Mouse (Mus musculus) MEL (cell line): ENCODE results near the gene Gm9964. TPM values are rescaled to one million over a fixed set of nuclear protein-coding genes. Genes with fewer than 3 reads are reported as not detected.

ENCODE experiments used
- DNase-seq: peaks from one replicate; pipeline ENCODE4 v3.0.0; 2011; ENCODE audit warnings: low read depth, low spot score
- H3K27ac ChIP-seq: 2 replicates; pipeline ENCODE4 v1.5.1; 2012; ENCODE audit warnings: low read depth, mild to moderate bottlenecking, control low read depth, low read length, moderate library complexity; ENCODE audit not compliant: control insufficient read depth
- H3K27me3 ChIP-seq, 2 experiments: fragments of 150-350 bp in 1 of 2; sonication (generic) in 1 of 2; 2 replicates each; pipeline ENCODE4 v1.6.1; 2012; ENCODE audit warnings: low read length in 2 of 2, mild to moderate bottlenecking in 2 of 2, improper control_type of control experiment in 1 of 2, moderate library complexity in 1 of 2; ENCODE audit not compliant: insufficient read depth in 2 of 2, control insufficient read depth in 1 of 2
- H3K36me3 ChIP-seq, 2 experiments: 2 replicates each; pipeline ENCODE4 v1.6.1; 2012 to 2014; ENCODE audit warnings: low read length in 2 of 2, improper control_type of control experiment in 1 of 2, inconsistent platforms in 1 of 2, mild to moderate bottlenecking in 1 of 2; ENCODE audit not compliant: insufficient read depth in 2 of 2, control insufficient read depth in 1 of 2
- H3K4me1 ChIP-seq, 2 experiments: fragments of 150-350 bp in 1 of 2; sonication (generic) in 1 of 2; 2 replicates each; pipeline ENCODE4 v1.6.1; 2012; ENCODE audit warnings: low read length in 2 of 2, improper control_type of control experiment in 1 of 2, mild to moderate bottlenecking in 1 of 2; ENCODE audit not compliant: insufficient read depth in 2 of 2, control insufficient read depth in 1 of 2
- H3K4me3 ChIP-seq, 2 experiments: fragments of 150-350 bp in 1 of 2; sonication (generic) in 1 of 2; 2 replicates each; pipeline ENCODE4 v1.5.1; 2012; ENCODE audit warnings: low read depth in 2 of 2, low read length in 2 of 2, mild to moderate bottlenecking in 2 of 2, moderate library complexity in 2 of 2, control low read depth in 1 of 2, improper control_type of control experiment in 1 of 2; ENCODE audit not compliant: control insufficient read depth in 1 of 2, insufficient read depth in 1 of 2
- H3K79me2 ChIP-seq: 2 replicates; pipeline ENCODE4 v1.6.1; 2012; ENCODE audit warnings: mild to moderate bottlenecking, low read length, moderate library complexity; ENCODE audit not compliant: control insufficient read depth, poor library complexity, insufficient read depth
- H3K9ac ChIP-seq: 2 replicates; pipeline ENCODE4 v1.6.1; 2012; ENCODE audit warnings: low read depth, mild to moderate bottlenecking, control low read depth, low read length, moderate library complexity; ENCODE audit not compliant: control insufficient read depth, poor library complexity, severe bottlenecking
- H3K9me3 ChIP-seq: fragments of 150-350 bp; sonication (generic); replicated peaks from 2 replicates; pipeline ENCODE4 v1.6.1; 2012; ENCODE audit warnings: mild to moderate bottlenecking, low read length, improper control_type of control experiment, moderate library complexity; ENCODE audit not compliant: insufficient read depth
- BHLHE40 ChIP-seq: IDR thresholded peaks from 2 replicates; pipeline ENCODE4 v1.6.1; 2012; ENCODE audit warnings: low read depth, mild to moderate bottlenecking, inconsistent platforms, low read length, improper control_type of control experiment, borderline replicate concordance
- CHD1 ChIP-seq: IDR thresholded peaks from 2 replicates; pipeline ENCODE4 v1.6.1; 2012; ENCODE audit warnings: low read depth, mild to moderate bottlenecking, inconsistent platforms, low read length, improper control_type of control experiment
- CHD2 ChIP-seq: IDR thresholded peaks from 2 replicates; pipeline ENCODE4 v1.6.1; 2011; ENCODE audit warnings: low read length, improper control_type of control experiment
- CTCF ChIP-seq, 3 experiments: IDR thresholded peaks in 2 of 3; conservative IDR thresholded peaks in 1 of 3; 2 replicates each; pipeline ENCODE4 v1.5.1; 2011 to 2012; ENCODE audit warnings: low read length in 3 of 3, low read depth in 2 of 3, mild to moderate bottlenecking in 2 of 3, improper control_type of control experiment in 1 of 3, inconsistent platforms in 1 of 3, mixed read lengths in 1 of 3, moderate library complexity in 1 of 3; ENCODE audit not compliant: control insufficient read depth in 1 of 3, insufficient read depth in 1 of 3, poor library complexity in 1 of 3, severe bottlenecking in 1 of 3
- E2F4 ChIP-seq: IDR thresholded peaks from 2 replicates; pipeline ENCODE4 v1.6.1; 2011; ENCODE audit warnings: low read depth, low read length, improper control_type of control experiment, borderline replicate concordance
- ELF1 ChIP-seq: IDR thresholded peaks from 2 replicates; pipeline ENCODE4 v1.6.1; 2014; ENCODE audit warnings: low read depth, mild to moderate bottlenecking, inconsistent platforms, low read length, improper control_type of control experiment, moderate library complexity
- GABPA ChIP-seq: IDR thresholded peaks from 2 replicates; pipeline ENCODE4 v1.6.1; 2012; ENCODE audit warnings: low read depth, mild to moderate bottlenecking, inconsistent platforms, low read length, improper control_type of control experiment, moderate library complexity
- HCFC1 ChIP-seq: IDR thresholded peaks from 2 replicates; pipeline ENCODE4 v1.6.1; 2012; ENCODE audit warnings: low read depth, mild to moderate bottlenecking, inconsistent platforms, low read length, improper control_type of control experiment, moderate library complexity
- JUND ChIP-seq: IDR thresholded peaks from 2 replicates; pipeline ENCODE4 v1.6.1; 2011; ENCODE audit warnings: low read depth, mild to moderate bottlenecking, improper control_type of control experiment, low read length
- KAT2A ChIP-seq: conservative IDR thresholded peaks from 2 replicates; pipeline ENCODE4 v1.6.1; 2012; ENCODE audit warnings: low read depth, low read length, improper control_type of control experiment, inconsistent platforms
- MAFK ChIP-seq: IDR thresholded peaks from 2 replicates; pipeline ENCODE4 v1.6.1; 2011; ENCODE audit warnings: low read depth, mild to moderate bottlenecking, low read length, improper control_type of control experiment, borderline replicate concordance
- MAZ ChIP-seq: IDR thresholded peaks from 2 replicates; pipeline ENCODE4 v1.6.1; 2012; ENCODE audit warnings: low read depth, mild to moderate bottlenecking, inconsistent platforms, low read length, improper control_type of control experiment
- MEF2A ChIP-seq: IDR thresholded peaks from 2 replicates; pipeline ENCODE4 v1.6.1; 2014; ENCODE audit warnings: low read depth, mild to moderate bottlenecking, inconsistent platforms, low read length, improper control_type of control experiment; ENCODE audit not compliant: poor library complexity, insufficient replicate concordance, severe bottlenecking; ENCODE audit errors: extremely low read depth
- MXI1 ChIP-seq: IDR thresholded peaks from 2 replicates; pipeline ENCODE4 v1.6.1; 2011; ENCODE audit warnings: mild to moderate bottlenecking, low read depth, low read length, improper control_type of control experiment
- MYC ChIP-seq: IDR thresholded peaks from 2 replicates; pipeline ENCODE4 v1.6.1; 2011; ENCODE audit warnings: low read depth, mild to moderate bottlenecking, low read length, improper control_type of control experiment, moderate library complexity
- NELFE ChIP-seq: IDR thresholded peaks from 2 replicates; pipeline ENCODE4 v1.6.1; 2011; ENCODE audit warnings: low read depth, low read length, improper control_type of control experiment
- NRF1 ChIP-seq: IDR thresholded peaks from 2 replicates; pipeline ENCODE4 v1.6.1; 2014; ENCODE audit warnings: low read depth, mild to moderate bottlenecking, inconsistent platforms, low read length, improper control_type of control experiment, moderate library complexity; ENCODE audit not compliant: poor library complexity, insufficient read depth, severe bottlenecking
- POLR2A ChIP-seq, 2 experiments: IDR thresholded peaks; 2 replicates each; pipeline ENCODE4 v1.6.1; 2011 to 2012; ENCODE audit warnings: low read length in 2 of 2, mild to moderate bottlenecking in 2 of 2, control low read depth in 1 of 2, improper control_type of control experiment in 1 of 2, low read depth in 1 of 2, moderate library complexity in 1 of 2; ENCODE audit not compliant: control insufficient read depth in 1 of 2, insufficient read depth in 1 of 2, poor library complexity in 1 of 2
- POLR2AphosphoS2 ChIP-seq: IDR thresholded peaks from 2 replicates; pipeline ENCODE4 v1.6.1; 2011; ENCODE audit warnings: low read length, improper control_type of control experiment
- POLR2AphosphoS5 ChIP-seq: IDR thresholded peaks from 2 replicates; pipeline ENCODE4 v1.6.1; 2012; ENCODE audit warnings: low read depth, borderline replicate concordance, mild to moderate bottlenecking, inconsistent platforms, low read length, moderate library complexity, mixed read lengths
- RAD21 ChIP-seq: IDR thresholded peaks from 2 replicates; pipeline ENCODE4 v1.6.1; 2011; ENCODE audit warnings: mild to moderate bottlenecking, low read depth, low read length, improper control_type of control experiment
- RCOR1 ChIP-seq: IDR thresholded peaks from 2 replicates; pipeline ENCODE4 v1.6.1; 2012; ENCODE audit warnings: low read depth, mild to moderate bottlenecking, inconsistent platforms, low read length, improper control_type of control experiment
- SIN3A ChIP-seq: IDR thresholded peaks from 2 replicates; pipeline ENCODE4 v1.6.1; 2012; ENCODE audit warnings: low read length, improper control_type of control experiment, inconsistent platforms
- TAL1 ChIP-seq: IDR thresholded peaks from 2 replicates; pipeline ENCODE4 v1.6.1; 2012; ENCODE audit warnings: mild to moderate bottlenecking, inconsistent platforms, low read length, moderate library complexity, mixed read lengths
- TBP ChIP-seq: IDR thresholded peaks from 2 replicates; pipeline ENCODE4 v1.8.0; 2011; ENCODE audit warnings: low read depth, low read length, improper control_type of control experiment
- TCF12 ChIP-seq: IDR thresholded peaks from 2 replicates; pipeline ENCODE4 v1.6.1; 2014; ENCODE audit warnings: low read depth, mild to moderate bottlenecking, inconsistent platforms, low read length, improper control_type of control experiment, moderate library complexity
- UBTF ChIP-seq: IDR thresholded peaks from 2 replicates; pipeline ENCODE4 v1.6.1; 2012; ENCODE audit warnings: low read depth, mild to moderate bottlenecking, inconsistent platforms, low read length, improper control_type of control experiment, moderate library complexity, borderline replicate concordance; ENCODE audit not compliant: insufficient read depth
- USF1 ChIP-seq: IDR thresholded peaks from 2 replicates; pipeline ENCODE4 v1.6.1; 2014; ENCODE audit warnings: low read depth, mild to moderate bottlenecking, inconsistent platforms, low read length, improper control_type of control experiment, moderate library complexity
- USF2 ChIP-seq, 2 experiments: IDR thresholded peaks; 2 replicates each; pipeline ENCODE4 v1.6.1; 2011 to 2012; ENCODE audit warnings: improper control_type of control experiment in 2 of 2, low read length in 2 of 2, borderline replicate concordance in 1 of 2, inconsistent platforms in 1 of 2, low read depth in 1 of 2, mild to moderate bottlenecking in 1 of 2; ENCODE audit not compliant: insufficient read depth in 1 of 2
- ZC3H11A ChIP-seq: IDR thresholded peaks from 2 replicates; pipeline ENCODE4 v1.6.1; 2012; ENCODE audit warnings: low read depth, mild to moderate bottlenecking, inconsistent platforms, low read length, improper control_type of control experiment
- ZKSCAN1 ChIP-seq: IDR thresholded peaks from 2 replicates; pipeline ENCODE4 v1.6.1; 2012; ENCODE audit warnings: low read depth, mild to moderate bottlenecking, inconsistent platforms, low read length, improper control_type of control experiment, moderate library complexity
- ZMIZ1 ChIP-seq: IDR thresholded peaks from 2 replicates; pipeline ENCODE4 v1.6.1; 2012; ENCODE audit warnings: low read depth, mild to moderate bottlenecking, inconsistent platforms, low read length, improper control_type of control experiment, moderate library complexity
- ZNF384 ChIP-seq: IDR thresholded peaks from 2 replicates; pipeline ENCODE4 v1.6.1; 2012; ENCODE audit warnings: low read depth, mild to moderate bottlenecking, inconsistent platforms, low read length, improper control_type of control experiment
- polyA plus RNA-seq, 2 experiments: library from polyadenylated mRNA; stranded (reverse) in 1 of 2; unstranded in 1 of 2; fragments of >175 nt in 1 of 2; fragments of >200 nt in 1 of 2; gene quantifications; 2 replicates each; pipeline versions ENCODE4 v1.2.1 to v1.2.4; 2012; ENCODE audit warnings: low replicate concordance in 2 of 2, low read depth in 1 of 2; ENCODE audit not compliant: insufficient read length in 2 of 2, insufficient read depth in 1 of 2, missing spikeins in 1 of 2
- total RNA-seq: library from RNA; depleted of rRNA; stranded (reverse); fragments of 300-350 nt; gene quantifications from 2 replicates; pipeline ENCODE4 v1.2.3, GENCODE M21; 2012

The Gm9964 gene
- total and polyA plus RNA-seq, 3 experiments = not detected

DNA sequence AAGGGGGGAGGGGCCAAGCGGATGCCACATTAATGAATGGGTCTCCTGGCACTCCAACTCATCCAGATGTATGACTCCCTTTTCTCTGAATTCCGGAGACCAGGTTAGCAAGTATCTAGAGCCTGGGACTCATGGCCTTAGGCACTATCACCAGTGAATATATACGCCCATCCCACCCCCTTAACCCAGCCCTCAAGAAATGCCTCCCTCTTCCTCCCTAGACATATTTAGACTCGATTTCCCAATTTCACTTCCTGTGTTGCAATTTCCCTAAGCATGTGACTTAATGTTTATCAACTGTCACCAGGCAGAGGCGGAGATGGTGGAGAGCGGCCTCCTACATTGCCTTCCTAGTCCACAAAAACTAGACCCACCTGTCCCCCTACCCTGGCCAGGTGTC lies 9.3 kb downstream of the Gm9964 start (continued):
- peak; percentile 69; the same call in 1 of the 2 replicates for TF ChIP-seq MEF2A

DNA sequence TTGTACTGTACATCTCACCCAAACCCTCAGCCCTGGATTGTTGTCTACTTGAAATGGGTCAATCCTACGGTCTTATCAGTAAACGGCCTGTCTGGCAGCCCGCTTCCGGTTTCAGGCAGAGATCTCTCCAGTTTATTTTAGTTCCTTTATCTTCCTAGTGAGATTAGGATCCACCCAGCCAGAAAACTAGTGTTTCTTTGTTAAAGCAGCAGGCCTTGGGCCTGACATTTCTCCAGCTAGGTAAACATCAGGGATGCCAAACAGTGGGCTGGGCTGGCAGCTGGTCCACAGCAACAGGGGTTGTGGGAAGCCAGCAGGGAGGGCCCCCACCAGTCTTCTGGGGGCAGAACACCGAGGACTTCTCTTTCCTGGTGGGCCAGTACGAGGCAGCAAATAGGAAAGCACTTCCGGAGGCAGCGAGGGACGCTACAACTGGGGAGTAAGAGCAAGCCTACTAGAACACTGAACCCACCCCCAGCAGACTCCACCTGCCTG lies 10.4 kb downstream of the Gm9964 start:
- Histone ChIP-seq H3K36me3 (peaks cover 0 to 20% of the 10 kb centered on the region in 2 experiments; a peak in 2 of 4 replicates), H3K4me3 (peak overlapping the region; percentile 44 to 46), H3K4me1 (peaks cover 15 to 37% of the 10 kb centered on the region in 2 experiments), H3K27me3 (no peaks in the 10 kb centered on the region), H3K9ac (peak overlapping the region; percentile 67), H3K27ac (peak overlapping the region; percentile 96), H3K79me2 (no peaks in the 10 kb centered on the region), H3K9me3 (no peaks in the 10 kb centered on the region)
- DNase-seq = peak; percentile 90
- TF ChIP-seq ZNF384 (peak; percentile 33; the same call in 1 of the 2 replicates), BHLHE40 (peak; percentile 61; the same call in 1 of the 2 replicates), MEF2A (peak; percentile 96; the same call in 1 of the 2 replicates), UBTF (no peak), HCFC1 (peak; percentile 70), CHD2 (no peak), ZKSCAN1 (no peak), ELF1 (peak; percentile 78; the same call in 1 of the 2 replicates), SIN3A (peak; percentile 74), MYC (no peak), NRF1 (no peak), USF1 (no peak), POLR2AphosphoS5 (no peak), RAD21 (no peak), RCOR1 (peak; percentile 90), NELFE (peak; percentile 32; the same call in 1 of the 2 replicates), ZMIZ1 (no peak), E2F4 (no peak), CHD1 (no peak), POLR2AphosphoS2 (no peak), TAL1 (peak; percentile 55; the same call in 1 of the 2 replicates), GABPA (no peak), KAT2A (no peak; the same call in 1 of the 2 replicates), MAZ (peak; percentile 13; the same call in 1 of the 2 replicates), USF2 (IDR thresholded peaks at IDR 0.05; ENCODE audit: borderline replicate concordance in 1 of 2, insufficient read depth in 1 of 2, low read depth in 1 of 2, low read length in 2 of 2) (no peak), MXI1 (peak; percentile 33; the same call in 1 of the 2 replicates), POLR2A (IDR thresholded peaks at IDR 0.05; ENCODE audit: control insufficient read depth in 1 of 2, insufficient read depth in 1 of 2, low read depth in 1 of 2, low read length in 2 of 2, poor library complexity in 1 of 2) (peak in 1 of 2 experiments; percentile 61; a peak in 1 of 4 replicates), CTCF (IDR thresholded peaks at IDR 0.05 in 2 of 3, conservative IDR thresholded peaks at IDR 0.05 in 1 of 3; ENCODE audit: control insufficient read depth in 1 of 3, insufficient read depth in 1 of 3, low read depth in 2 of 3, low read length in 3 of 3, poor library complexity in 1 of 3, severe bottlenecking in 1 of 3) (no peak), JUND (no peak), TBP (peak; percentile 47), MAFK (no peak; the same call in 1 of the 2 replicates), ZC3H11A (no peak; the same call in 1 of the 2 replicates), TCF12 (peak; percentile 87)
